Mouse (Mus musculus) gastrocnemius, adult 2 months (tissue): ENCODE measurements around the gene Dnajc3. TPM values are rescaled to one million over a fixed set of nuclear protein-coding genes. Genes with fewer than 3 reads are reported as not detected.
"Not testable (repeated sequence)": the region's sequence is repeated elsewhere in the genome, so short reads cannot be mapped to it uniquely, and the experiment has no call there.

Experiments
- DNase-seq: peaks from one replicate; pipeline ENCODE4 v3.0.0; 2022
- H3K27ac ChIP-seq: fragments of 200-600 bp; 2 replicates; pipeline ENCODE4 v1.8.1; 2022; ENCODE audit warnings: mild to moderate bottlenecking
- H3K4me3 ChIP-seq: fragments of 200-600 bp; 2 replicates; pipeline ENCODE4 v1.8.1; 2022; ENCODE audit warnings: mild to moderate bottlenecking, moderate library complexity
- CTCF ChIP-seq: fragments of 200-600 bp; IDR thresholded peaks from 2 replicates; pipeline ENCODE4 v1.8.1; 2022; ENCODE audit warnings: antibody characterized with exemption, mild to moderate bottlenecking, moderate library complexity
- intact Hi-C: fragments of 180-260 bp; cut with DNase I; formaldehyde crosslinking; loops from one replicate; pipeline ENCODE4 v1.15.1; 2025
- total RNA-seq, 2 experiments: library from RNA; stranded (reverse); gene quantifications; 2 replicates each; pipeline ENCODE4 v1.2.3; 2021

The Dnajc3 gene
- total RNA-seq, 2 experiments from 2014 or later, result 18.3 to 25.0 TPM

DNA sequence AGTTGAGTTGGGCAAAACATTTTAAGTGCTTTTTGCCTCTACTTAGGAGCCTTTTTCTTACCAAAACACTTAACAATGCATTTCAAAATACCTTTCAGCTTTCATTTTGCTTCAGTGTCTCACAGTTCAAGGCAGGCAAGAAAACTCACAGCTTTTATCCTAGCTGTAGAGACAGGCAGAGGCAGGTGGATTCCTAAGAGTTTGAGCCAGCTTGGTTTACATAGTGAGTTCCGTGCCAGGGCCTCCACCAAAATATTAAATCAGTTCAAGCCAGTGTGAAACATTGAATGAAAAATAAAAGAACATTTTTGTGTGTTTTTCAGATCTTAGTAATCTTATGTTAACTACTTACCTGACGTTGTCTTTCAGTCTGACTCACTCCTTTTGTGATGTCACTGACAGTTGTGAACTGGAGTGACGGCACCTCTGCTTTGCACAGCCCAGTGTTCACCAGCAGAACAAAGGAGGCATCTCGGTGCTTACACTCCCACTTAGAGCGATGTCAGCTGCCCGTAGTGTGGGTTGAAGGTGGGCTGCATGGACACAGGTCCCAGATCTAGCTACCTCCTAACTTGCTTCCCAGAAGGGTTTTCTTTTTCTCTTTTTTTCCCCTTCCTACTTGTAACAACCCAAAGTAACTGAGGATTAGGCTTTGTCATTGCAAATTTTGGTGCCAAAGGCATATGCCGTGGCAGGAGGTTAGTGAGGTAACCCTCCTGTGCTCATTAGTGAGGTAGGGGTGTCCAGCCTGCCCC is 42.0 kb downstream of the Dnajc3 start:
- Histone ChIP-seq H3K27ac (no peak overlapping the region), H3K4me3 (no peak overlapping the region)
- DNase-seq, result no peak
- intact Hi-C loops, result loop anchor here (10.0 kb wide), 1 partner anchor 65 kb away; no protein-coding TSS in a partner anchor
- no peak for TF ChIP-seq CTCF

DNA sequence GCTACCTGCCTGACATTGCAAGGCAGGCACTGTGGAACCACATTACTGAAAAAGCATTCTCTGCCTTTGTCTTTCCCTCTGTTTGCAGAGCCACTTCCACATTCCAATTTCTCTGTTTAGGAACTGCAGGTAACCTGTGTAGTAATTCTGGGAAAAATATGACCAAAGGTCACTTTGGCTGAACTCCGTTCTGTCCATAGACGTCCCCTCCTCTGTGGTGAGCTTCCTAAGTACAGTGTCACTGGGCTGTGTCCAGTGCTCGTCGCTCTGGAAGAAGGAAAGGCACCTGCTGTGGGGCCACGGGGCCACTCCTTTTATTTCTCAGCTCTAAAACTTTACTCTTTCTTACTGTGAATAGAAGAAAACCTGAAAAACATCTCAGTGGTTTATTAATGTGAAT is 42.6 kb downstream of the Dnajc3 start:
- DNase-seq, result no peak
- Histone ChIP-seq H3K4me3 (no peak overlapping the region), H3K27ac (no peak overlapping the region)
- no peak for TF ChIP-seq CTCF
- intact Hi-C loops, result loop anchor here (10.0 kb wide), 1 partner anchor 66 kb away; no protein-coding TSS in a partner anchor

GRCm38 (mm10) chr14:118980890-118981289 is 43.1 kb downstream of the Dnajc3 start:
- TF ChIP-seq CTCF, result no peak
- intact Hi-C loops, result loop anchor here (10.0 kb wide), 1 partner anchor 66 kb away; no protein-coding TSS in a partner anchor
- DNase-seq, result no peak
- Histone ChIP-seq H3K4me3 (no peak overlapping the region), H3K27ac (no peak overlapping the region)

GRCm38 (mm10) chr14:118981711-118982428 is 44.1 kb downstream of the Dnajc3 start:
- not testable (repeated sequence) for DNase-seq, H3K27ac ChIP-seq, H3K4me3 ChIP-seq
- intact Hi-C loops, result loop anchor here (10.0 kb wide), 1 partner anchor 67 kb away; no protein-coding TSS in a partner anchor

- H3K27ac ChIP-seq, result peak overlapping the region; percentile 48; the same call in 1 of the 2 replicates
- intact Hi-C loops, result loop anchor here (10.0 kb wide), 1 partner anchor 68 kb away; no protein-coding TSS in a partner anchor
- H3K4me3 ChIP-seq, DNase-seq: not testable (repeated sequence)
Measured at GRCm38 (mm10) chr14:118982429-118983045, 44.8 kb downstream of the Dnajc3 start.

DNA sequence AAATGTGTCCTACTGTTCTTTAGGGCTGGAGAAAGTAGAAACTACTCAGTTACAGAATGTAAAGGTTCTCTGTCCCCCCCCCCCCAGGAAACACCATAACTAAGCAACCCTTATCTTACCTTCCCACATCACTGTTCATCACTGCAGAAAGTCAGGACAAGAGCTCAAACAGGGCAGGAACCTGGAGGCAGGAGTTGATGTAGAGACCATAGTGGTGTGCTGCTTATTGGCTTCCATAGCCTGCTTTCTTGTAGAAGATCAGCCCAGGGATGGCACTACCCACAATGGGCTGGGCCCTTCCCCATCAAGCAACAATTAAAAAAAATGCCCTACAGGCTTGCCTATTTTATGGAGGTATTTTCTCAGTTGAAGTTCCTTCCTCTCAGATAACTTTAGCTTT is 45.6 kb downstream of the Dnajc3 start:
- no peak for TF ChIP-seq CTCF
- DNase-seq, result no peak
- H3K4me3 ChIP-seq, result no peak overlapping the region
- intact Hi-C loops, result loop anchor here (10.0 kb wide), 1 partner anchor 69 kb away; no protein-coding TSS in a partner anchor
- H3K27ac ChIP-seq, result no peak overlapping the region

DNA sequence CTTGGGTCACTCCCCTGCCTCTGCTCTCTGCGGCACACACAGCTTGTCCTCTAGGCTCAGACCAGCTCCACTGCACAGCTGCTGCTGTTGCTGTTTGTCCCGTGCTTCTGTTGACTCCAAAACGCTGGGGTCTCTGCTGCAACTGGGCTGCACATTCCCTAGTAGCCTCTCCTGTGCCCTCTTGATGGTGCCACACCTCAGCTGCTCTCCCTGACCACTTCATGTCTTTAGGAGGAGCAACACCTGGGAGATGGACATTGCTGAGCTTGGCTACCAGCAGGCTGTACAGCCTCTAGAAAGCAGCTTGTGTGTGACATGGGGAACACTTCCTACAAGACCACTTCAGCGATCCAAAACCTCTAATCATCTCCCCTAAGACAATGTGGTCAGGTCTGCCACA is 46.4 kb downstream of the Dnajc3 start:
- TF ChIP-seq CTCF, result no peak
- no peak overlapping the region for H3K27ac ChIP-seq
- no peak for DNase-seq
- intact Hi-C loops, result loop anchor here (10.0 kb wide), 1 partner anchor 69 kb away; no protein-coding TSS in a partner anchor
- H3K4me3 ChIP-seq, result no peak overlapping the region

DNA sequence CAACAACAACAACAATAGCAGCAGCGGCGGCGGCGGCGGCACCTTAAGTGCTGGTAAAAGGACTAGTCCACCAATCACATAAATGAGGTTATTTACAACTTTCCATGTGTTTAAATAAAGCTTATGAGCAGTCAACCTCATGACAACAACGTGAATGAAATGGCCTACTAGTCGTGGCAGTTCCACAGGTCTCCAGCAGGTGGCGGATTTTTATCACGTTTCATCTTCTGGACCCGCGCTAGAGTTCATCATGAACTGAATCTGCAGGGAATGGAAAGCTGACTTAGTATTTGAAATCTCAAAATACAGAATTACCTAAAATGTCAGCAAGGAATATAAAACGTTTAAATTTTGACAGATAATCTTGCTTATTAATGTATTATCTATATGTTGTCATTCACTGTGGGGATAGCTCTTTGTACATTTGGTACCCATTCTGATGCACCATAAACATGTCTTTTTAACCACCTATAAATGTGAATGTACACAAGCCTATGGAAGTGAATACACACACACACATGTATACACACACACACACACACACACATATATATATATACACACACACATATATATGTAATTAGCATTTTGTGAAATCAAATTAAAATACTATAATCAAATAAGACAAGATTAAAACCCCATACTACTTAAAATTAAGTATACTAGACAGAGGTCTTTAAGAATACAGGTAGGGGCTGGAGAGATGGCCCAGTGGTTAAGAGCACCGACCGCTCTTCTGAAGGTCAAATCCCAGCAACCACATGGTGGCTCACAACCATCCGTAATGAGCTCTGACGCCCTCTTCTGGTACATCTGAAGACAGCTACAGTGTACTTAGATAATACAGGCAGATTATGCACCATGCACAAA is 49.1 kb downstream of the Dnajc3 start:
- Histone ChIP-seq H3K4me3 (no peak overlapping the region), H3K27ac (no peak overlapping the region)
- peak; percentile 72 for DNase-seq
- intact Hi-C loops, result loop anchor here (1.0 to 10.0 kb wide), 3 partner anchors 40 to 1075 kb away; no protein-coding TSS in a partner anchor
- TF ChIP-seq CTCF, result peak; percentile 95

DNA sequence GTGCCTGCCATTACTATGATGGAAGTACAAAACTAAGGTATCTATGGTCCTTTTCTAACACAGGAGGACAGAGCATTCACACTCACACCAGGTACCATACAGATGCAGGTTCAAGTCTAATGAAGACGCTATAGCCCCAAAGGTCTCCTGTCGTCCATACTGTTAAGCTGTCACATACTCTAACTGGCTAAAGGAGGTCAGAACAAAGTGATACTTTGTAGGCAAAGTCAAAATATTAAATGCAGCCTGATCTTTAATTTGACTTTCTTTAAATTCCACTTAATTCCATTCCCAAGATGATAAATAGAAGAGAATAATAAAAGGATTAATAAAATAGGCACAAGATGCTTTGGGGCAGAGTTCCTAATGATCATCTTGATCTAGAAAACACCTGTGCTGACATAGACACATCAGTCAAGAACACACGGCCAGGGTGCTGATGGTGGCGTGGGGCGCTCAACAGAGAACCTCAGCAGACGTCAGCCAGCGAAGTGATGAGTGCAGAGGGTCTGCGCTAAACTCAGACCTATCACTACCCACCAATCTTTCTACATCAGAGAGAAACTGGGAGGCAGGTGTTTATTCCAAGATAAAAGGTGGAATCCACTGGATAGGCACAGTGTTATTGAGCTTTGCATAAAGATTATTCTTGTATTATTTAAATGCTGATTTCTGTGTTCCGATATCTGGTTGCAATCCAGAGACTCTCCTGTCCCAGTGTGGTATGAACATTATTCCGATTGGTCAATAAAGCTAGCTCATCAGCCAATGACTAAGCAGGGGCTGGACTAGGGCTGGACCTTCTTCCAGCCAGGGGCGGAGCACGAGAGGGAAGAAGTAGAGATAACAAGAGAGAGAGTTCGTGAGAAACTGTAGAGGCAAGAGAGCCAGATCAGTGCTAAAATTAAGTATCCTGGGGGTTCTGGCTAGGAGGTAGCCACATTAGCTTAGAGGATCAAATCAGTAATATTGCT is 50.0 kb downstream of the Dnajc3 start:
- TF ChIP-seq CTCF, result no peak
- intact Hi-C loops, result loop anchor here (1.0 to 10.0 kb wide), 3 partner anchors 39 to 1074 kb away; no protein-coding TSS in a partner anchor
- Histone ChIP-seq H3K4me3 (no peak overlapping the region), H3K27ac (no peak overlapping the region)
- no peak for DNase-seq

DNA sequence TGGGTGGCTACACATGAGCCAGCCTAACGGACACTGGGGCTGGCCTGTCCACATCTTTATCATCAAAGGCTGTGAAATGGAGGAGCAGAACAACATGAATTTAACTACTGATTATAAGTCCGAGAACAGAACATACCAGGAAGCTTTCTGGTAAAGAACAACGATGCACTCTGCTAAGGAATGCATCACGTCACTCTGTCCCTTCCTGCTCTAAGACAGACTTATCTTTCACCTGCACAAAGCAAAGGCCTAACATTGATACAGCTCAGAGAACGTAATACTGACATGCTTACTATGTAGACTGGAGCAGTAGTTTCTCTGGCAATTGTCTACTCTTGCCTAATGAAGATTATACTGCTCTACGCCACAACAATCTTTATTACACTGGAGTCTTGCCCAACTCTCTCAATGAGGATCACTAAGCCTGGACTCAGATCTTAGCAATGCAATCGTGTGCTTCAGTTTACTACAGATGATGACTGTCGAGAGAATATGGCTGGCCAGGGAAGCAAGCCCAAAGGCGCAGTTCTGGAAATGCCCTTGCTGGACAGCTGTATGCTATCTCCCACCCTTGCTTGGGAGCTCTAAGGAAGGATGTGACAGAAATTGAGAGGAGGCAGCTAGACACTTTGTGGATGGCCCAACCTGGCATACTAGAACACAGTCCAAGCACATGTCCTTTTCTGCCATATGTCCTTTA is 57.6 kb downstream of the Dnajc3 start:
- Histone ChIP-seq H3K27ac (no peak overlapping the region), H3K4me3 (no peak overlapping the region)
- no peak for DNase-seq
- TF ChIP-seq CTCF, result no peak
- intact Hi-C loops, result no loop called here
